Mouse (Mus musculus): Measurements from ENCODE around the gene St3gal4. TPM values are rescaled to one million over a fixed set of nuclear protein-coding genes. Genes with fewer than 3 reads are reported as not detected.

St3gal4 gene
- polyA plus RNA-seq, 1 experiment: 11.6 TPM

GRCm38 (mm10) chr9:35027382-35027997 is 91.6 kb downstream of the St3gal4 start:
- Histone ChIP-seq H3K27ac (ENCODE audit: insufficient read depth, low read length) (no peak overlapping the region), H3K27me3 (ENCODE audit: control insufficient read depth, insufficient read depth, low read length) (no peaks in the 10 kb centered on the region), H3K4me1 (ENCODE audit: control insufficient read depth, insufficient read depth, insufficient read length) (no peaks in the 10 kb centered on the region), H3K4me3 (ENCODE audit: extremely low read depth, insufficient read depth, insufficient read length) (no peak overlapping the region), H3K36me3 (ENCODE audit: control insufficient read depth, insufficient read depth, low read length) (no peaks in the 10 kb centered on the region)
- WGBS: 86% methylated on average over 6 of the region's 6 CpGs
- TF ChIP-seq CTCF (IDR thresholded peaks at IDR 0.05; ENCODE audit: extremely low read depth, insufficient read depth, insufficient read length, insufficient replicate concordance): no peak
- no peak for DNase-seq (ENCODE audit: low read depth in 1 of 2, low spot score in 2 of 2)

DNA sequence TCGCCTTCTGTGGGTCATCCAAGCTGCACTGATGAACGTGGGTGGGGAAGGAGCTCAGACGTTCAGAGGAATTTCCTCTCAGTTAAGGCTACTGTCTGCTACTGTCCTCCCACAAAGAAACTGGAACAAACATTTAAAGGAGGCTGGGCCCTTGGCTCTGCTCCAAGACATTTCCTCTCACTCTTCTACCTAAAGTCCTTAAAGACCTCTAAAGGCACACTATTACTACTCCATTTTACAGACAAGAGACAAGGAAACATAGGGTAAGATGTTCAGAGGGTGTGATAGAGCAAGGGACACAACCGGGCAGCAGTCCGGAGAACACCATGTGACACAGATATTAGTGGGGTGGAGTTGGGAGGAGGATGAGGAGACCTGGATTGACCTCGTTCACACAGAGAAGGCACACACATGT is 92.2 kb downstream of the St3gal4 start:
- Histone ChIP-seq H3K27ac (ENCODE audit: insufficient read depth, low read length) (no peak overlapping the region), H3K36me3 (ENCODE audit: control insufficient read depth, insufficient read depth, low read length) (no peaks in the 10 kb centered on the region), H3K4me3 (ENCODE audit: extremely low read depth, insufficient read depth, insufficient read length) (no peak overlapping the region), H3K27me3 (ENCODE audit: control insufficient read depth, insufficient read depth, low read length) (no peaks in the 10 kb centered on the region), H3K4me1 (ENCODE audit: control insufficient read depth, insufficient read depth, insufficient read length) (no peaks in the 10 kb centered on the region)
- DNase-seq (ENCODE audit: low read depth in 1 of 2, low spot score in 2 of 2): no peak
- WGBS: 61% methylated on average over 6 of the region's 6 CpGs
- TF ChIP-seq CTCF (IDR thresholded peaks at IDR 0.05; ENCODE audit: extremely low read depth, insufficient read depth, insufficient read length, insufficient replicate concordance) (no peak), POLR2A (IDR thresholded peaks at IDR 0.05; ENCODE audit: low read depth, low read length) (no peak)

DNA sequence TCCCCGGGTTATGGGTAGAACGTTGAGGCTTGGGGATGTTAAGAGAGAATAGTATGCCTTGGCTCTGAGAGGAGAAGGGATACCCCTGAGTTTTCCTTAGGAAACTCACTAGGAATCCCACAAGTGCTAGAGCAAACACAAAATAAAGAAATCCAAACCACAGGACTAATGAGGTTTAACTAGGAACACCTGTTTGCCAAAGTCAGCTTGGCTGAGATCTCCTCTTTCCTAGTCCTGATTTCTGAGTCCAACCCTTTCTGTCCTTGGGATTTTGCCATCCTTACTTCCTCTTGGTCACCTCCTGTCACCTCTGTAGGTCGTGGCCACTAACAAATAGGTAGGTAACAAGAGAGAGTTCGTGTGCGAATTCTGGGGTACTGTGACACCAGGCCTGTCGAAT is 92.8 kb downstream of the St3gal4 start:
- Histone ChIP-seq H3K36me3 (ENCODE audit: control insufficient read depth, insufficient read depth, low read length) (no peaks in the 10 kb centered on the region), H3K4me1 (ENCODE audit: control insufficient read depth, insufficient read depth, insufficient read length) (no peaks in the 10 kb centered on the region), H3K4me3 (ENCODE audit: extremely low read depth, insufficient read depth, insufficient read length) (no peak overlapping the region), H3K27me3 (ENCODE audit: control insufficient read depth, insufficient read depth, low read length) (no peaks in the 10 kb centered on the region), H3K27ac (ENCODE audit: insufficient read depth, low read length) (no peak overlapping the region)
- no peak for TF ChIP-seq CTCF (IDR thresholded peaks at IDR 0.05; ENCODE audit: extremely low read depth, insufficient read depth, insufficient read length, insufficient replicate concordance)
- no peak for TF ChIP-seq POLR2A (IDR thresholded peaks at IDR 0.05; ENCODE audit: low read depth, low read length)
- DNase-seq (ENCODE audit: low read depth in 1 of 2, low spot score in 2 of 2): no peak
- WGBS: 90% methylated on average over 6 of the region's 6 CpGs

GRCm38 (mm10) chr9:35024591-35025496 is 94.2 kb downstream of the St3gal4 start:
- no peaks in the 10 kb centered on the region for H3K36me3 ChIP-seq (ENCODE audit: control insufficient read depth, insufficient read depth, low read length)
- no peak overlapping the region for H3K27ac ChIP-seq (ENCODE audit: insufficient read depth, low read length)
- no peaks in the 10 kb centered on the region for H3K27me3 ChIP-seq (ENCODE audit: control insufficient read depth, insufficient read depth, low read length)
- TF ChIP-seq POLR2A (IDR thresholded peaks at IDR 0.05; ENCODE audit: low read depth, low read length): no peak
- no peak for TF ChIP-seq CTCF (IDR thresholded peaks at IDR 0.05; ENCODE audit: extremely low read depth, insufficient read depth, insufficient read length, insufficient replicate concordance)
- H3K4me1 ChIP-seq (ENCODE audit: control insufficient read depth, insufficient read depth, insufficient read length): no peaks in the 10 kb centered on the region
- H3K4me3 ChIP-seq (ENCODE audit: extremely low read depth, insufficient read depth, insufficient read length): no peak overlapping the region
- DNase-seq (ENCODE audit: low read depth in 1 of 2, low spot score in 2 of 2): no peak
- WGBS: 44% methylated on average over 25 of the region's 25 CpGs

DNA sequence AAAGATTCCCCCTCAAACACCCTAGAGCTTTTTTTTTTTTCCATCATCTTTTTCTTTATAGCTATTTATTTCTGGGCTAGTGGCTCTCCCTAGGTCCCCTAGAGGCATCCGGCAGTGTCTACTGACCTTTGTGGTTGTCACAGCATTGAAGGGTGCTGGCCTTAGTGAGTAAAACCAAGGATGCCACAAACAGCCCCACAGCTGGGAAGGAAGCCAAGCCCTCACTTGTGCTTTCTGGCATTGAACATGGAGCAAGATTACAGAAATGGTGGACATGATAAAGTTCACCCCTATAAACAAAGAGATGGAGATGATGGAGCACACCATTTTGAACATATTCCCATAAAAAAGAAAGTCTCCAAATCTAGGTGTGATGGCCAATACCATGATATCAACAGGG is 97.3 kb downstream of the St3gal4 start:
- 75% methylated on average over 1 of the region's 1 CpGs for WGBS
- no peak for DNase-seq (ENCODE audit: low read depth in 1 of 2, low spot score in 2 of 2)
- Histone ChIP-seq H3K27ac (ENCODE audit: insufficient read depth, low read length) (no peak overlapping the region), H3K36me3 (ENCODE audit: control insufficient read depth, insufficient read depth, low read length) (no peaks in the 10 kb centered on the region), H3K4me1 (ENCODE audit: control insufficient read depth, insufficient read depth, insufficient read length) (no peaks in the 10 kb centered on the region), H3K4me3 (ENCODE audit: extremely low read depth, insufficient read depth, insufficient read length) (no peak overlapping the region), H3K27me3 (ENCODE audit: control insufficient read depth, insufficient read depth, low read length) (no peaks in the 10 kb centered on the region)
- no peak for TF ChIP-seq POLR2A (IDR thresholded peaks at IDR 0.05; ENCODE audit: low read depth, low read length)
- TF ChIP-seq CTCF (IDR thresholded peaks at IDR 0.05; ENCODE audit: extremely low read depth, insufficient read depth, insufficient read length, insufficient replicate concordance): no peak

DNA sequence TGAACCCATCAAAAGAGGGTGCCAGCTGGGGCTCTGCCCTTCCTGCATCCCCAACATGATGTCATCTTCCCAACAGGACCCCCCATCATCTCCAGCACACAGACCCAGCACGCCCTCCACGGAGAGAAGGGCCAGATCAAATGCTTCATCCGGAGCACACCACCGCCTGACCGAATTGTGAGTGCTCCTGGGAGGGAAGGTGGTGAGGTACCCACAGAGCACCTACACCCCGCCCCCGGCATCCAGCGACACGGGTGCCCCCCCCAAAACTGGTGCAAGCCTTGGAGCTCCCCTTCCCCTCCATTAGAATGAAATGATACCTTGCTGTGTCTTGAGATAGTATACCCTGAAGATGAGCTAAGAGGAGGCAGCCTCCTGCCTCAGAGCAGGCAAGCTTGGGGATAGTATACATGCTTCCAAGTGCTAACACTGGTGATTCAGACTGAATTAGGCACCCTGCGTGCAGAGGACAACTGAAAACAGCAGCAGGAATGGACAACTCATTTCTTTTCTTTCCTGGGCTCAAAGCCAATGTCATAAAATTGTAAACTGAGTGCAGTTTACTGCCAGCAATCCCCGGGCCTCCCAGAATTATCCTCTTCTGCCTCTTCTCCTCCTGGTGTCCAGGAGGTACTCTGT is 98.9 kb downstream of the St3gal4 start:
- no peak overlapping the region for H3K27ac ChIP-seq (ENCODE audit: insufficient read depth, low read length)
- no peak for TF ChIP-seq POLR2A (IDR thresholded peaks at IDR 0.05; ENCODE audit: low read depth, low read length)
- TF ChIP-seq CTCF (IDR thresholded peaks at IDR 0.05; ENCODE audit: extremely low read depth, insufficient read depth, insufficient read length, insufficient replicate concordance): no peak
- no peak overlapping the region for H3K4me3 ChIP-seq (ENCODE audit: extremely low read depth, insufficient read depth, insufficient read length)
- no peaks in the 10 kb centered on the region for H3K36me3 ChIP-seq (ENCODE audit: control insufficient read depth, insufficient read depth, low read length)
- 67% methylated on average over 11 of the region's 11 CpGs for WGBS
- H3K27me3 ChIP-seq (ENCODE audit: control insufficient read depth, insufficient read depth, low read length): no peaks in the 10 kb centered on the region
- no peak for DNase-seq (ENCODE audit: low read depth in 1 of 2, low spot score in 2 of 2)
- H3K4me1 ChIP-seq (ENCODE audit: control insufficient read depth, insufficient read depth, insufficient read length): no peaks in the 10 kb centered on the region
